Mouse (Mus musculus) gonadal fat pad, adult 2 months (tissue): ENCODE measurements around the gene Tti1. TPM values are rescaled to one million over a fixed set of nuclear protein-coding genes. Genes with fewer than 3 reads are reported as not detected.
"Not testable (repeated sequence)": the region's sequence is repeated elsewhere in the genome, so short reads cannot be mapped to it uniquely, and the experiment has no call there.

Source experiments
- DNase-seq: peaks from one replicate; pipeline ENCODE4 v3.0.0-alpha.2; 2012; ENCODE audit warnings: low read depth
- polyA plus RNA-seq: library from polyadenylated mRNA; depleted of rRNA; stranded (reverse); fragments of >200 nt; gene quantifications from 2 replicates; pipeline ENCODE4 v1.2.3, GENCODE M21; 2012; rRNA removed

The Tti1 gene
- polyA plus RNA-seq = 18.7 and 20.0 TPM in 2 replicates

DNA sequence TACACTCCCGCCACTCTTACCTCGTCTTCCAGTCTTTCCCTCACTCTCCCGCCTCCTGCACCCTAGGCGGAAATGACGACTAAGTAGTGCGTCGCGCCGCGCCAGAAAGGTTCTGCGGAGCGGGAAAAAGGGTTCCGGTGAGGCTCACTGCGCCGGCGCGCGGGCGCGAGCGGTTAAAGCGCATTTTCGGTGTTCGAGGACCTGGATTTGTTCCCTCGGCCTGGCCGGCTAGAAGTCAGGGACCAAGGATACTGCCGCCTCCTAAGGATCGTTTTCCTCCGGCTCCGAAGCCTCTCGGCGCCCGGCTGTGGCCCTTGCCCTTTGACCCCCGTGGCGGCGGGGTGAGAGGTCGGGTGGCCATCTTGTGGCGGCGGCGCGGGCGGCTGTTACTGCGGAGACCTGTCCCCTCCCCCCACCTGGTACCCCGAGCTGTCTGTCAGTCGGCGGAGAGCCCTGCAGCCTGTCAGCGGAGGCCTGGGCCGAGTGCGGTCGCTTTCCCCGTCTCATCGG is at the start of gene Tti1, which contains the start of gene Rprd1b:
Gene Tti1 (minus strand): TSS at position 80 of the 510 bp plus-strand sequence.
Gene Rprd1b (plus strand): TSS at position 144 of the 510 bp plus-strand sequence.
- DNase-seq = peak; percentile 58

DNA sequence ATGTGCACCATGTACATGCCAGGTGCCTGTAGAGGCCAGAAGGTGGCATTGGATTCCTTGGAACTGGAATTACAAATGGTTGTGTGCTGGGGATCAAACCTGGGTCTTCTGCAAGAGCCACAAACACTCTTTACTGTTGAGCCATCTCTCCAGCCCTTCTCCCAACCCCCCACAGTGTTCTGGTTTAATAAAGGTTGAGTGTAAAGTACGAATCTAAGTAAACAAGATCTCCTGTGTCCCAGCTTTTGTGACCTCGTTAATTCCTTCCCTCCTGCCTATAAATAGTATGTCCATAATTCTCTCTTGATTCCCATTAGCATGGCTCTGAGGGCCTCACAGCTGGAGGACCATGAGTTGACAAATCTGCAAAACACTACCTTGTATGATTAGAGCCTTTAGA is 49.7 kb upstream of the Tti1 start:
- no peak for DNase-seq

DNA sequence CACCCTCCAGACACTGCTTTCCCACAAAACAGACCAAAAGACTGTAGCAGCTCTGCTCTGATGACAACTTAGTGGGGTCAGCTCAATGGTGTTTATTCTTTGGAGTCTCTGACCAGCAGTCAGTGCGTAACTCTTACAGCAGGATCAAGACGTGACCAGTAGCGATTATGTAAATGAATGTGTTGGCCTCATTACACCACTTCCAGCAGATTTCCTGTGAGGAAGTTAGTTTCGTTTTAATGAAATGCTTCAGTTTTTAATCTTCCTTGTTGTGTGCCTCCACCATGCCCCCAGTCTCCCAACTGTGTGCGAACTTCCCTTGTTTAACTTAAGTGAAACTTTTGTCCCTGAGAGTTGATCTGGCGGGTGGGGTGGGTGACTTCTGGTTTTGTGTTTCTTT is 48.5 kb upstream of the Tti1 start:
- DNase-seq = no peak

DNA sequence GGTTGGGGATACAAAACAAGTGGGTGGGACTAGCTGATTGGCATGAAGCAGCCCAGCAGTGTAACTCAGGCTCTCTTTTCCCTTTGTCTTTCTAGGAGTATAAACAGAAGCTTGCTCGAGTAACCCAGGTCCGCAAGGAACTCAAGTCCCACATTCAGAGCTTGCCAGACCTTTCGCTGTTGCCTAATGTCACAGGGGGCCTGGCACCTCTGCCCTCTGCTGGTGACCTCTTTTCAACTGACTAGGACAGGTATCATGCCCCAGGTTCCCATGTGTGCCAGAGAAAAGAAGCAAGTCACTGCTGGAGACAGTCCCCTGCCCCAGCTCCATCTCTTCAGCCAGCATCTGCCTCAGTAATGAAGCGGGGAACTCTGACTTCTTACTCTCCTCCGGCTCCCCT is 46.6 kb upstream of the Tti1 start:
- no peak for DNase-seq

DNA sequence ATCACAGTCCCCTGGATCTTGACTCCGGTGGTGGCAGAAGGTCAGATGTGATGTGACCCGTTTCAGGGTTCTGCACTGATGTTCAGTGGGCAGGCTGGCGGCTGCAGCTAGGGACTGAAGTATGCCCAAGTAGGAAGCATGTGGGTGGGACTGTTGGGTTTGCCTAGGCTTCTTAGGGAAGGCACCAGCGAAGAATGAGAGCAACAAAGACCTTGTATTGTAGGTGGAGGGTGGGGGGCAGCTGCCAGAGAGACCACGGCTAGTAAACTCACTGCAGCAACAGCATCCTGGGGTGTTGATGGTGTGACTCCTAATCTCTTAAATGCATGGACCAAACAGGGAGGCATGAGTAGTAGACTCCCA is 43.4 kb upstream of the Tti1 start:
- no peak for DNase-seq

DNA sequence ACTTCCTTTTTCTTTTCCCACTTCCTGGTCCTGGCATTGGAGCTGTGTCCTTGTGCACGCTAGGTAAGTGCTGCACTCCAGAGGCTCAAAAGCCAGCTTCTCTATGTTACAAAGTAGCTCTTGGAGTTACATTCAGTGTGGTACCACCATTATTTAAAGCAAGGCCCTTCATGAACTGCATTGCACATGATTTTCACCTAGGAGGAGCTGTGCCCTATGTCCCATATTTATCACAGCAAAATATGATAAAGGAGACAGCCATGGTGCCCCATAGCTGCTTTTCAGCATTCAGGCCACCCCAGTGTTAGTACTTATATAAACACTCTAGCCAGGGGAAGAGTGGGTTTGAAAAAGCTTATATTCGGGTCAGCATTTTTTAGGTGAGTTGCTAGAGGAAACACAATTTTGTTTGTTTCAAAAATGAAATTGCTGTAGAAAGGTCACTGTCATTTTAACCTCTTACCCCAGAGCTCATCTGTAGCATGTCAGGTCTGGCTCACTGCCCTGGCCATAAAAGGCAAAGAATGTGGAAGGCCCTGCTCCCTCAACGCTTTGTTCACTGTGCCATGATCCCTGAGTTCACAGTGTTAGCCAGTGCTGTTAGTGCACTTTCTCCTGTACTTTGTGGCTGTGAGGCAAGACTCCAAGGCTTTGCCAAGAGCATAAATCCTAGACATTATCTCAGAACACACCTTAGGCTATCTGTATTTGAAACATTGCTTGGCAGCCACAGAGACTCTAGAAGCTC is 42.8 kb upstream of the Tti1 start:
- peak; percentile 91 for DNase-seq

DNA sequence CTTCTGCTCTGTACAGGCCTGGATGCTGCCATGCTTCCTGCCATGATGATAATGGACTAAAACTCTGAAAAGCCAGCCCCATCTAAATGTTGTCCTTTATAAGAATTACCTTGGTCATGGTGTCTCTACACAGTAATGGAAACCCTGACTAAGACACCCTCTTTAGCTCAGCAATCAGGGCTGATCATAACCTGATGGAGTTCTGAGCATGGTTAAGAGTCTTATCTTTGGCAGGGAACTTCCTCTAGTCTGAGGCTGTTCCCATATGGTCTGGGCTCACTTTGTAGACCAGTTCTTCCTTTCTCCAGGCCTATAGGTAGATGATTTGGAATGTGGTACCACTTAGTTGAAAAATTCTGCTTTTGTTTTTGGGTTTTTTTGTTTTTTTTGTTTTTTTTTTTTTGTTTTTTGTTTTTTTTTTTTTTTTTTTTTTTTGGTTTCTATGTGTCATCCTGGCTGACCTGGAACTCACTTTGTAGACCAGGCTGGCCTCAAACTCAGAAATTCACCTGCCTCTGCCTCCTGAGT is 40.3 kb upstream of the Tti1 start:
- no peak for DNase-seq

DNA sequence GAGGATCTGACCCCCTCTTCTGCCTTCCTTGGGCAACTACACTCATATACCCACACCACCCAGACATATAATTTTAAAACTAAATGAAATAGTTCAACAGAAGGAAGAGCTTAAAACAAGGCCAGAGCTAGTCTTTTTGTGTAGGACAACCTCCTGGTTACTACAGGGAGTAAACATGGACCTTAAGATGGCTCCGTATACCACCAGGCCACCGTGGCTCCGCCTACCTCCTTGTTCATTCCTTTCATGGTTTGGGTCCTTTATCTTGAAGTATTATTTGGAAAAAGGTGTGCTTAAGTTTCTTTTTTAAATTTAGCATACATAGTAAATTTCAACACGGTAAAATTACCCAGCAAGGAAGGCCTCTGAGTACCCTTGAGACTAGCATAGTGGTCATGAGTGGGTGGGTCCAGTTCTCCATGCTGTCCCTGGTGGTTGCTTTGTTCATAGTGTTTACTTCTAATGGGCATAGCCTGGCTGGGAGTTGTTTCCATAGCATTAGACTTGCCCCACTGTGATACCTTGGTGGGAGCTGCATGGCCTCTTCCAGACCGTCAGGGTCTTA is 39.1 kb upstream of the Tti1 start:
- DNase-seq = no peak

DNA sequence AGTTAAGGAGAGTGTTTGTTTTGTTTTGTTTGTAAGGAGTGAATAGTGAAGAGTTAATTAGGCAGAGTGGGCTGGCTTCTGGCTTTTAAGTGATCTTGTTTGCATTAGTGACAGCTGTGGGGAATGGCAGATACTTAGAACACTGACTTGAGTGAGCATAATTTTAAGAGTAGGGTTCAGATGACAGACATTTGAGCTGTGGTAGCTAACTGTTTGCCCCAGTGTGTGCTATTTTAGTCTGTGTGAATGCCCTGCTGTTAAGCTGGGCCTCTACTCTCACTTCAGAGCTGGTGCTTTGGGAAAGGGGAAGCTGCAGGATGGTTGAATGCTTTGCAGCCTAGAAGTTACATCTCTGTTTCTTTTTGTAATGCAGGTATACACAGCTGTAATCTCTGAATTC is 38.2 kb upstream of the Tti1 start:
- no peak for DNase-seq

DNA sequence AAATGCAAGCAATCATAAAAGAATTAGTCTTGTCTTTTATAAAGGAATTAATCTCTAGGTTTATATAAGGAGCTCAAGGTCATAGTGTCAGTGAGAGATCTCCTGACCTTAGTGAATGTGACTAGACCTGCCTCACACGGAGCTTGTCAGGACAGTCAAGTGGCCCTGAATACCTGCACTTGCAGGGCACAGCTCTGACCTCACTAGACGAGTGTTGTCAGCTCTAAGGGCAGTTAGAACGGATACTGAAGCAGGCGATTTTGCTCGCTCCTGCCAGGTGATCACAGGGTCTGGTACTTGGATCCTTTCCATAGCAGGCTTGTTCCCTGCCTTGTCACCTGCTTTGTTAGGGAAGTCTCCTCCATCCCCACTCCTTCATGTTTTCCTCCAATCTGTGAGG is 36.8 kb upstream of the Tti1 start:
- no peak for DNase-seq

DNA sequence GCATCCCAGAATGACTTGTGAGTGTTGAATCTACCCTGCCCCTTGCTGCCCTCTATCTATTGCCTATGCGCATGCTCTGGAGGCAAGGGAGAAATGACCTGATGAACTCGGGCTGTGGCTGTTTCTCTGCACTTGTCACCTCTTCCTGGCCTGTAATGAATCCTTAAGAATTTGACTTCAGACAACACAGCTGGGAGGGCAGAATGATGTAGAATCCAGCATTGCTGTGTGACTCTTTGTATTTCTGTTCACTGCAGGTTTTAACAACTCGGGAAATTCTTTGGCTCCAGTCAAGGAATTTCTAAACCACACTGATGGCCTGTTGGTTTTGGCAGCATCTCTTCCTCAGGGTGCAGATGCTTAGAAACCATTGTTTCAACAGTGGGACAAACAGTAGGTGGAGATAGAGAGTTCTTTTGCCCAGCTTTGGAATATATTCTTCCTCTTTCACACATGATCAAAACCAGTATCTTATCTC is 36.4 kb upstream of the Tti1 start:
- DNase-seq = peak; percentile 88

DNA sequence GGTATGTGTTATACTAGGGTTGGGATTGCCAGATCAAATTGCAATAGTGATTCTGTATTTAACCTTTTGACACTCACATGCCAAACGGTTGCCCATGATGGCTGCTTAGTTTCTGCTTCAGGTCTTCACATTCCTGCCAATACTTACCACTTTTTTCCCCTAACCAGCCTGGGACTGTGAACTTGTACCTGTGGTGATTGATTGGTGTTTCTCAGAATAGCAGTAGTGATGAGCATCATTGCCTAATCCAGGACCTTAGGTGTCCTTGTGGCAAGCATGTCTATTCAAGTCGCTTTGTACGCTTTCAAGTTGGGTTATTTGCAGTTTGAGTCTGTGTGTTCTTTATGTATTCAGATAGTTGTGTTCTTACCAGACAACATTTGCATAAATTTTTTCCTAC is 34.8 kb upstream of the Tti1 start:
- peak; percentile 60 for DNase-seq

DNA sequence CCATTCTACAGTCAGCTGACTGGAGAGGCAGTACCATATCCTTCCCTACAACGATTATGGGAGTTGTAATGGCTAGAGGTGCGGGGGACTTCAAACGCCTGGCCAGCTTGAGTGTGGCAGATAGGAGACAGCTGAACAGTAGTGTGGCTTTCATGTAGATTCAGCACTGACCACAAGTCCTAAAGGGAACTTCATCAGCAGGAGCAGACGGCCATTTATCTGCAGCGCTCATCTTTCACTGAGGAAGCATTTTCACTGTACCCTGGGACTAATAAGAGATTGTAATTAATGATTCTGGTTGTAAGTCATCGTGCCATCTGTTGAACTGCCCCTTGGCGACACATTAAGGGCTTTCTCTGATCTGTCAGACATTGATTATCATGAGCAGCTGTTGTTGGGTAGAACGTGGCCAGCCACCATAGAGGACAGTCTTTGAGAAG is 31.5 kb upstream of the Tti1 start:
- no peak for DNase-seq

DNA sequence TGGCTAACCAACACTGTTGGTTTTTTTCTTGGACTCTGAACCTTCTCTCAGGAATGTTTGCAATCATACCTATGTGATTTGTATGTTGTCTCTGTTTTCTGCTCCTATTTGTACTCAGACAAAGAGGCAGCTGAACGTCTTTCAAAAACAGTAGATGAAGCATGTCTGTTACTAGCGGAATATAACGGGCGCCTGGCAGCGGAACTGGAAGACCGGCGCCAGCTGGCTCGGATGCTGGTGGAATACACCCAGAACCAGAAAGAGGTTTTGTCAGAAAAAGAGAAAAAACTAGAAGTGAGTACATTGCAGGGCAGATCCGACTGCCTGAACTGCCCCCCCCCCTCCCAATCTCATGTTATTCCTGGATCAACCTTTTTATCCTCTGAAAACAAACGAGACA is 30.3 kb upstream of the Tti1 start:
- no peak for DNase-seq

DNA sequence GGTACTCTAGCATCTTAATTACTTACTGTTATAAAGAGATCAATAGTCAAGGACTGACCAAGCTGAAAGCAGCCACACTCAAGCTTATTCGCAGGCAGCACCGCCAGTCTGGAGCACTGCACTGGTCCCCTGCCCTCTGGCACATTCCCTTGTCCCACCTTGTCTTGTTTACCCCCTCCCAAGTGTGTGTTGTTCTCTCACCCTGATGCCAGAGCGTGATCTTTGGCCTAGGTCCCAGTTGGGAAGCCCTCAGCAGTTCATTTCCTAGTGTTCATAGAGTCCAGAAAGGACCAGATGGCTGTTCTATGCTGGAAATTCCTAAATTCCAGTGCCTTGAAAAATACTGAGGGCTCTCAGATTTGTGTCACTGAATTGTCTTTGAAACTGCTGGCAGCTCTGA is 28.8 kb upstream of the Tti1 start:
- no peak for DNase-seq

DNA sequence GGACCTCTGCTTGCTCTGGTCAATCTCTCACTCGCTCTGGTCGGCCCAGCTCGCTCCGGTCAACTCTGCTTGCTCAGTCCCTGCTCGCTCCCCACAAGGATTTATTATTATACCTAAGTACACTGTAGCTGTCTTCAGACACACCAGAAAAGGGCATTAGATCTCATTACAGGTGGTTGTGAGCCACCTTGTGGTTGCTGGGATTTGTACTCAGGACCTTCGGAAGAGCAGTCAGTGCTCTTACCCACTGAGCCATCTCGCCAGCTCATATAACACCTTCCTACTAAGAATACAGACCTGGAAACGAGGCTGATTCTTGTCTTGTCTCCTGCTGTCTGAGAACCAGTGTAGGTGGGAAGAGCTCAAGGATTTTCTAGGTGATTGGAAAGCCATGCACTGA is 27.1 kb upstream of the Tti1 start:
- not testable (repeated sequence) for DNase-seq

DNA sequence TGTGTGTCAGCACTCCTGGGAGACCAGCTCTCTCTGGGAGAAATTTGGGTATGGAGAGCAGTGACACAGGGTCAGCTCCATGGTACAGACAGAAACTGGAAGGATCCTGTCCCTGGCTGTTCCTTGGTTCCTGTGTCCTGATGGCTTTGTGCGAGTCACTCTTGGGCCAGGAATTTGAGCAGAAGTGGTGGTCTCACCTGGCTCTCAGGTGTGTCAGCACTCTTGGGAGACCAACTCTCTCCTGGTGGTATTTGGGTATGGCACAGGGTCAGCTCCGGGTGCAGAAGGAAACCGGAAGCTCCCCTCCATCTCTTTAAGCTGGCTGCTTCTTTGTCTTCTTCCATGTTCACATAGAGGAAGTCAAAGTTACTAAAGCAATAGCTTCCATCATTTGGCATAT is 26.4 kb upstream of the Tti1 start:
- no peak for DNase-seq

DNA sequence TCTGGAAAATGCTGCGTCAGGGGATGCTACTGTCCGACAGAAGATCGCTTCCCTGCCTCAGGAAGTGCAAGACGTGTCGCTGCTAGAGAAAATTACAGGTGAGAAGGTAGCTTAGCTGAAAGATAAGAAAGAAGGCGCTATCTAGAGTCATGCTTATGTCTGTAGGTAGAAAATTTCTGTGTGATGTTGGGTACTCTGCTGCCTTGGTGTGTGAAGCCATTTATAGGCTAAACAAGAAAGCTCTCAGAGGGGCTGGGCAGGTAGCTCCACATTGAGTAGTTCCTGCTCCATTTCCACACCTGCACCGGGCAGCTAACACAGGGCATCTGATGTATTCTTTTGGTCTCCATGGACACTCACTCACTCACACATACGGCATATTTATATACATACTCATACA is 21.9 kb upstream of the Tti1 start:
- DNase-seq = no peak

DNA sequence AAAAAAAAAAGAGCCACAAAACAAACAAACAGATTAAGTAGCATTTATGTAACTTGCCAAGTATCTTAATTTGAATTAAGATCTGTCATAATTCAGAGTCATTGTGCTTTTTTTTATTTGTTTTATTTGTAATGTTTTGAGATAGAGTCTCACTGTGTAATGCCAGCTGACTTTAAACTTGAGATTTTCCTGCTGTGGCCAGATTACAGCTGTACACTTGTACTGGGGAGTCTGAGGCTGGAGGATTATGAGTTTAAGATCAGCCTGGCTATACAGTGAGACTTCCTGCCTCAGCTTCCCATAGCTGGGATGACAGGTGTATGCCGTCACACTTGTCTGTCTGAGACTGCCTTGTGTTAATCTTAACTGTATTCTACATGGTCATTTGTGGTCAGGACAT is 20.5 kb upstream of the Tti1 start:
- no peak for DNase-seq

DNA sequence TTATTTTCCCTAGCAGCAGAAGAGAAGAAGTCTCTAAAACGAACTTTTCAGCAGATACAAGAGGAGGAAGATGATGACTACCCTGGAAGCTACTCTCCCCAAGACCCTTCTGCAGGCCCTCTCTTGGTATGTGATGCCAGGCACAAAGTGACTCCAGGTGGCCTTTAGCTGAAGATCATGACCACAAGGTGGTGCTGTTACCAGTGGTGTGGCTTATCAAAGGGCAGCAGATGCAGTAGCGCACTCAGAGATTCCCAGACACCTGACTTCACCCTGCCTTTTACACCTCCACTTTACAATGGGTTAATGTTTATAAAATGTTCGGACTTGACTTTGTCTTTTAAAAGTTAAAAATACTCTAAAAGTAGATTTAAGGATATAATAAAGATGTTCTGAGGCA is 19.7 kb upstream of the Tti1 start:
- DNase-seq = no peak

DNA sequence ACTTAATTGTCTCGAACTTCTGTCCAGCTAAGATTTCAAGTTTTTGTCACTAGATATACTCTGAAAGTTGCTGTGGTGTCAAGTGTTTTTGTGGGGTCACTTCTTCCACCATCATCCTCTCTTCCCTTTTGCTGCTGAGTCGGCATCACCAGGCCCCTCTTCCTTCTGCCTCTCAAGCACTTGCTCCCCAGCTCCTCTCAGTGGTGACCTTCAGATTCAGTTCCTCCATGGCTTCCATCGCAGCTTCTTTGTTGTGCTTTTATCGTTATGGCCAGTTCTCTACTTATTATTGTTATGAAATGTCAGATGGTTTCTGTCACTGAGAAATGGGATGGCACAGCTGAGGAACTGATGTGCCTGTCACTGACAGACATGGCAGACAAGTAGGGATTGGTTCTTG is 18.0 kb upstream of the Tti1 start:
- no peak for DNase-seq

DNA sequence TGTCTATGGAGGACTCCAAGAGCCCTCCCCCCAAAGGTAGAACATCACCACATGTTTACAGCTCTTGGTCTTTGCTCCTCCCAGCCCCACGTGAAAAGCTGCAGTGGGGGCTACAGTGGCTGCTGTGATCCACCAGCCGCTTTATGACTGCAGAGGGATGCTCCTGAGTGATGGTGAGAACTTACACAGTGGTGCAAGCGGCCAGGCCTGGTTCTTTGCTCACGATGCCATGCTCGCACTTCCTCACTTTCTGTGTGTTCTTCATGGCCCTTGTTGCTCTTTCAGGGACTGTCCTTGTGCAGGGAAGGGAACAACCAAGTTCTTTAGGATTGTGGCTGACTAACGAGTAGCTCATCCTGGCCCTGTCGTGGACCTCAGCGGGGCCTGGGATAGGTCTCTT is 15.3 kb upstream of the Tti1 start:
- DNase-seq = no peak

DNA sequence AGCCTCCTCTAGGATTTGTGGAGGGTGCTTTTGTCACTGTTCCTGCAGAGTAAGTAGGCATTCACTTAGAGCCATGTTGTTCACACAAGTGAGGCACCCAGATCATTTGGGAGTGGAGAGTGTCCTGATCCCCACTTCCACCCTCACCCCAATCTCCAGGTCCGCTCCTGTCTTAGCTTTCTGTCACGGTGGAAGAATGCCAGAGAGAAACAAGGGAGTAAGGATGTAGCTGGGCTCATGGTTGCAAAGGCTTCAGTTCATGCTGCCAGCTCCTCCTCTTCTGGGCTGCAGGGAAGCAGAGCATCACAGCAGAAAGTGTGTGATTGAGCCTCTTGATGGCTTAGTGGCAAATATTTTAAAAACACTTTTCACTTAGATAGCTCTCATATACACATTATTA is 12.2 kb upstream of the Tti1 start:
- no peak for DNase-seq
